Mouse (Mus musculus) neural tube, embryonic 15.5 days (tissue): ENCODE data around the gene Ints2. TPM values are rescaled to one million over a fixed set of nuclear protein-coding genes. Genes with fewer than 3 reads are reported as not detected.
"Not testable (repeated sequence)": the region's sequence is repeated elsewhere in the genome, so short reads cannot be mapped to it uniquely, and the experiment has no call there.

Experiments
- ATAC-seq: fragments of 200-750 bp; cut with Nextera tagmentation; 2 replicates; pipeline ENCODE4 v1.8.0; 2017; ENCODE audit warnings: mild to moderate bottlenecking, moderate TSS enrichment, moderate library complexity; ENCODE audit not compliant: low FRiP score
- H3K27ac ChIP-seq: fragments of 300-500 bp; sonication (generic); replicated peaks from 2 replicates; pipeline ENCODE4 v1.5.1; 2015; ENCODE audit warnings: mild to moderate bottlenecking, inconsistent platforms
- H3K27me3 ChIP-seq: fragments of 300-500 bp; sonication (generic); replicated peaks from 2 replicates; pipeline ENCODE4 v1.6.1; 2015; ENCODE audit warnings: inconsistent platforms
- H3K36me3 ChIP-seq: fragments of 300-500 bp; sonication (generic); 2 replicates; pipeline ENCODE4 v1.6.1; 2015; ENCODE audit warnings: inconsistent platforms
- H3K4me1 ChIP-seq: fragments of 300-500 bp; sonication (generic); 2 replicates; pipeline ENCODE4 v1.6.1; 2015; ENCODE audit warnings: inconsistent platforms
- H3K4me2 ChIP-seq: fragments of 300-500 bp; sonication (generic); 2 replicates; pipeline ENCODE4 v1.6.1; 2015; ENCODE audit warnings: inconsistent platforms, mild to moderate bottlenecking, moderate library complexity
- H3K4me3 ChIP-seq: fragments of 300-500 bp; sonication (generic); replicated peaks from 2 replicates; pipeline ENCODE4 v1.5.1; 2015; ENCODE audit warnings: mild to moderate bottlenecking, inconsistent platforms
- H3K9ac ChIP-seq: fragments of 300-500 bp; sonication (generic); replicated peaks from 2 replicates; pipeline ENCODE4 v1.6.1; 2015; ENCODE audit warnings: mild to moderate bottlenecking, inconsistent platforms
- H3K9me3 ChIP-seq: fragments of 300-500 bp; sonication (generic); replicated peaks from 2 replicates; pipeline ENCODE4 v1.6.1; 2016; ENCODE audit warnings: inconsistent platforms
- WGBS: fragments of 180-500 bp; shearing (Covaris S2); methylation state at CpG from one replicate; pipeline ENCODE4 v1.1.7; 2015; ENCODE audit warnings: mixed read lengths; 5-methylcytosine and 5-hydroxymethylcytosine counted together
- polyA plus RNA-seq: library from polyadenylated mRNA; unstranded; fragments of >200 nt; fragmentation: Nextera tagmentation; extraction: Ambion mirVana; gene quantifications from 2 replicates; pipeline ENCODE4 v1.2.1, GENCODE M21; 2015

The Ints2 gene
- polyA plus RNA-seq, 1 experiment from 2014 or later, result 17.8 TPM

GRCm38 (mm10) chr11:86209123-86209522, 48.3 kb downstream of the Ints2 start:
- no peak overlapping the region for H3K4me2 ChIP-seq
- WGBS, result 98% methylated on average over 2 of the region's 2 CpGs
- H3K4me3 ChIP-seq, result no peak overlapping the region
- H3K36me3 ChIP-seq, result peaks cover 60% of the 10 kb centered on the region
- 0 out of 2 replicates have a peak, but pooled peaks cover 4% of the 10 kb centered on the region for H3K9me3 ChIP-seq
- no peak overlapping the region for H3K9ac ChIP-seq
- H3K27me3 ChIP-seq, result no peaks in the 10 kb centered on the region
- no peaks in the 10 kb centered on the region for H3K4me1 ChIP-seq
- no peak for ATAC-seq
- H3K27ac ChIP-seq, result no peak overlapping the region

- Histone ChIP-seq H3K27ac (no peak overlapping the region), H3K27me3 (no peaks in the 10 kb centered on the region), H3K4me1 (peaks cover 10% of the 10 kb centered on the region), H3K4me2 (no peak overlapping the region), H3K4me3 (no peak overlapping the region), H3K36me3 (peaks cover 51% of the 10 kb centered on the region), H3K9ac (no peak overlapping the region), H3K9me3 (0 out of 2 replicates have a peak, but pooled peaks cover 4% of the 10 kb centered on the region)
- no peak for ATAC-seq
- WGBS, result 94% methylated on average over 4 of the region's 4 CpGs
These were observed 51.5 kb downstream of the Ints2 start for GRCm38 (mm10) chr11:86205876-86206275.

GRCm38 (mm10) chr11:86205031-86205430, 52.3 kb downstream of the Ints2 start:
- ATAC-seq, result no peak

GRCm38 (mm10) chr11:86201901-86202675, 55.3 kb downstream of the Ints2 start:
- Histone ChIP-seq H3K36me3 (peaks cover 31% of the 10 kb centered on the region), H3K4me2 (peak overlapping the region; percentile 92), H3K4me1 (peaks cover 15% of the 10 kb centered on the region), H3K9ac (peak overlapping the region; percentile 73), H3K27ac (peak overlapping the region; percentile 80), H3K27me3 (no peaks in the 10 kb centered on the region), H3K9me3 (0 out of 2 replicates have a peak, but pooled peaks cover 4% of the 10 kb centered on the region), H3K4me3 (peak overlapping the region; percentile 79)
- 38% methylated on average over 16 of the region's 16 CpGs for WGBS
- ATAC-seq, result no peak

More at GRCm38 (mm10) chr11:86205031-86205430, 52.3 kb downstream of the Ints2 start:
- H3K9ac ChIP-seq, result no peak overlapping the region
- WGBS, result 98% methylated on average over 5 of the region's 5 CpGs
- H3K27ac ChIP-seq, result no peak overlapping the region
- H3K9me3 ChIP-seq, result 0 out of 2 replicates have a peak, but pooled peaks cover 4% of the 10 kb centered on the region
- H3K4me2 ChIP-seq, result no peak overlapping the region
- no peaks in the 10 kb centered on the region for H3K27me3 ChIP-seq
- H3K4me1 ChIP-seq, result peaks cover 15% of the 10 kb centered on the region
- peaks cover 51% of the 10 kb centered on the region for H3K36me3 ChIP-seq
- no peak overlapping the region for H3K4me3 ChIP-seq

GRCm38 (mm10) chr11:86201037-86201786, 56.2 kb downstream of the Ints2 start, which contains the start of gene Brip1:
Brip1 (minus strand) TSS chr11:86201193.
- Histone ChIP-seq H3K4me1 (peaks cover 15% of the 10 kb centered on the region), H3K27ac (peak within 1 kb of the TSS; percentile 80), H3K4me2 (peak within 1 kb of the TSS; percentile 92), H3K4me3 (peak within 1 kb of the TSS; percentile 79), H3K36me3 (peaks cover 22% of the 10 kb centered on the region), H3K9me3 (0 out of 2 replicates have a peak, but pooled peaks cover 4% of the 10 kb centered on the region), H3K27me3 (no peaks in the 10 kb centered on the region), H3K9ac (peak within 1 kb of the TSS; percentile 73)
- WGBS, result under 1% methylated on average over 60 of the region's 60 CpGs
- peak; percentile 100 for ATAC-seq

GRCm38 (mm10) chr11:86200460-86201021, 56.8 kb downstream of the Ints2 start:
- Histone ChIP-seq H3K4me1 (peaks cover 15% of the 10 kb centered on the region), H3K9me3 (0 out of 2 replicates have a peak, but pooled peaks cover 4% of the 10 kb centered on the region), H3K27me3 (no peaks in the 10 kb centered on the region), H3K4me3 (peak overlapping the region; percentile 79), H3K9ac (peak overlapping the region; percentile 54), H3K4me2 (peak overlapping the region; percentile 92), H3K27ac (peak overlapping the region; percentile 41; the same call in 1 of the 2 replicates), H3K36me3 (peaks cover 15% of the 10 kb centered on the region)
- WGBS, result 1% methylated on average over 19 of the region's 21 CpGs
- peak; percentile 69 for ATAC-seq

- Histone ChIP-seq H3K27me3 (no peaks in the 10 kb centered on the region), H3K4me3 (no peak overlapping the region), H3K9ac (no peak overlapping the region), H3K4me1 (peaks cover 15% of the 10 kb centered on the region), H3K9me3 (no peaks in the 10 kb centered on the region), H3K36me3 (peaks cover 7% of the 10 kb centered on the region), H3K27ac (no peak overlapping the region), H3K4me2 (no peak overlapping the region)
- WGBS, result 63% methylated on average over 4 of the region's 4 CpGs
- ATAC-seq, result no peak
These were observed 57.6 kb downstream of the Ints2 start for GRCm38 (mm10) chr11:86199733-86200132.

- not testable (repeated sequence) for H3K9ac ChIP-seq, H3K4me3 ChIP-seq, ATAC-seq, H3K4me1 ChIP-seq, H3K27ac ChIP-seq, H3K36me3 ChIP-seq, H3K9me3 ChIP-seq, H3K27me3 ChIP-seq, H3K4me2 ChIP-seq
- 87% methylated on average over 7 of the region's 7 CpGs for WGBS
These were observed 72.2 kb downstream of the Ints2 start for GRCm38 (mm10) chr11:86185224-86185623.

- WGBS, result 80% methylated on average over 3 of the region's 3 CpGs
- no peak overlapping the region for H3K4me3 ChIP-seq
- H3K27ac ChIP-seq, result no peak overlapping the region
These were observed 81.5 kb downstream of the Ints2 start for GRCm38 (mm10) chr11:86175833-86176232.

GRCm38 (mm10) chr11:86174173-86174572, 83.2 kb downstream of the Ints2 start:
- no peaks in the 10 kb centered on the region for H3K9me3 ChIP-seq
- H3K4me3 ChIP-seq, result no peak overlapping the region
- WGBS, result 62% methylated on average over 2 of the region's 2 CpGs
- no peak overlapping the region for H3K4me2 ChIP-seq
- no peak for ATAC-seq
- no peak overlapping the region for H3K9ac ChIP-seq
- H3K27me3 ChIP-seq, result no peaks in the 10 kb centered on the region
- no peak overlapping the region for H3K27ac ChIP-seq
- H3K36me3 ChIP-seq, result no peaks in the 10 kb centered on the region
- H3K4me1 ChIP-seq, result no peaks in the 10 kb centered on the region

More at GRCm38 (mm10) chr11:86175833-86176232, 81.5 kb downstream of the Ints2 start:
- Histone ChIP-seq H3K27me3 (no peaks in the 10 kb centered on the region), H3K4me2 (no peak overlapping the region), H3K4me1 (no peaks in the 10 kb centered on the region), H3K36me3 (no peaks in the 10 kb centered on the region), H3K9ac (no peak overlapping the region), H3K9me3 (no peaks in the 10 kb centered on the region)
- ATAC-seq, result no peak

GRCm38 (mm10) chr11:86170743-86171142, 86.6 kb downstream of the Ints2 start:
- no peak for ATAC-seq
- H3K36me3 ChIP-seq, result no peaks in the 10 kb centered on the region
- H3K27me3 ChIP-seq, result no peaks in the 10 kb centered on the region
- H3K27ac ChIP-seq, result no peak overlapping the region
- no peaks in the 10 kb centered on the region for H3K9me3 ChIP-seq
- H3K4me2 ChIP-seq, result no peak overlapping the region
- 91% methylated on average over 2 of the region's 2 CpGs for WGBS
- H3K4me3 ChIP-seq, result no peak overlapping the region
- H3K4me1 ChIP-seq, result no peaks in the 10 kb centered on the region
- no peak overlapping the region for H3K9ac ChIP-seq
